Mouse (Mus musculus) Muller cell, postnatal 12 days (primary cell): ENCODE data around the gene Gpr157.

Experiments used
- DNase-seq: peaks from one replicate; pipeline ENCODE4 v3.0.0-alpha.2; 2015; ENCODE audit errors: inconsistent ontology term

Gene Gpr157

DNA sequence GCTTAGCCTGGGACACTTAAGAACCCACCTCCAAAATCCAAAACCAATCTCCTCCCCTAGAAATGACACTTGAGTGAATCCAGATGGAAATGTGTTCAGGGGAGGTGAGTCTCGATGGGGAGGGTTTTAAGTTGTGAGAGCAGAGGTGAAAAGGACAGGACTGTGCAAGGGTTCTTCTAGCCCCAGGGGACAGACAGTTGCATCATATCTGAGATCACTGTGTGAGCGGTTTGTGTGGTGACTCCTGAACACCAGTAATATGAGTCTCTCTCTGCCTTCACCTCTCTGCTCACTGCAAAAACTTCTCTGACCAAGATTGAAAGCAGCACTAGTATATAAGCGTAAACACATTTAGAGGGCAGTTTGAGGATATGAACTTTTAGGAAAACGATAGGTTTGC is 59.1 kb downstream of the Gpr157 start:
- no peak for DNase-seq

DNA sequence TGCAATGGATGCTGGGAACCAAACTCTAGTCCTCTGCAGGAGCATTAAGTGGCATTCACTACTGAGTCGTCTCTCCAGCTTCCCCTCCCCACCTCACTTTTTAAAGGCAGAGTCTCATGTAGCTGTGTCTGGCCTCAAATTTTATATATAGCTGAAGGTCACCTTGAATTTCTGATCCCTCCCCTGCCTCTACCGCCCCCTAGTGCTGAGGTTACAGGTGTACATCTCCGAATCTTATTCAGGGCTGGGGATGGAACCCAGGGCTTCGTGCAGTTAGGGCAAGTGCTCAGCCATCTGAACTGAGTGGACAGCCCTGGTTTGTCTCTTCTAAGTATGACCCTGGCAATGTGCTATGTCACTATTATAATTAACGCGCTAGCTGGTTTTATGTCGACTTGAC is 63.9 kb downstream of the Gpr157 start:
- DNase-seq, result no peak

DNA sequence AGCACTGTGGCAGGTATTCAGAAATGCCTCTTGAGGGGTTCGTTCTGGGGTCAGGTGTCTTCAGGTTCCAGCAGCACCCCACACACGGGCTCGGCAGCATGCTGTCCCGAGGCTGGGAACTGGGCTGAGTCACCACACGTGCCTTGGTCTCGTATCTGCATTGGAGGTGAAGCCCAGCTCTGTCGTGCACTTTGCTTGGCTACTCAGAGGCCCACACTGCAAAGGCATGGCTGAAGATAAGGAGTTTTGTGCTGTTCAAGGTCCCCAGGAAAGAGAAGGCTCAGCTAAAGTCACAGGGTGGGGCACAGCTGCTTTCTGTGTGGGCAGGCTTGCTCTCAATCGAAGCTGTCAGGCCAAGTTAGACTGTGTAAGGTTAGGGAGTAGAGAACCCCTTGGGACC is 65.3 kb downstream of the Gpr157 start:
- DNase-seq, result no peak

DNA sequence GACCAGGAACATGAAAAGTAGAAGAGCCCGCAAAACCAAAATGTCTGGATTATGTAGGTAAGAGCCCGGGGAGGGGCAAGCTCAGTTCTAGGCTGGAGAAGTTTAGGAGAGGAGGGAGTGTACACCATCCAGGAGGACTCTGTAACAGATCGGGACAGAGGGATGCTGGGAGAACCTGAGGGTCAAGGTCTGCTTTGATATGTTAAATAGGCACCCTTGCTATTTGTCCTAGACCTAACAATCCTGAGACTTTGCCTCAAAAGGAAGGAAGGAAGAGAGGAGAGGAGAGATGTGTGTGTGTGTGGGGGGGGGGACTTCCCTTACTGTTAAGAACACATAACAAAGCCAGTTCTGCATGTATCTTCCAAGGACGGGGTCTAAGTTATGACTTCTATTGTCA is 68.1 kb downstream of the Gpr157 start:
- DNase-seq, result no peak
